Mouse (Mus musculus): ENCODE measurements around the gene Rbbp8nl. TPM values are rescaled to one million over a fixed set of nuclear protein-coding genes. Genes with fewer than 3 reads are reported as not detected.

The Rbbp8nl gene
- total and polyA plus RNA-seq, 3 experiments = not detected

DNA sequence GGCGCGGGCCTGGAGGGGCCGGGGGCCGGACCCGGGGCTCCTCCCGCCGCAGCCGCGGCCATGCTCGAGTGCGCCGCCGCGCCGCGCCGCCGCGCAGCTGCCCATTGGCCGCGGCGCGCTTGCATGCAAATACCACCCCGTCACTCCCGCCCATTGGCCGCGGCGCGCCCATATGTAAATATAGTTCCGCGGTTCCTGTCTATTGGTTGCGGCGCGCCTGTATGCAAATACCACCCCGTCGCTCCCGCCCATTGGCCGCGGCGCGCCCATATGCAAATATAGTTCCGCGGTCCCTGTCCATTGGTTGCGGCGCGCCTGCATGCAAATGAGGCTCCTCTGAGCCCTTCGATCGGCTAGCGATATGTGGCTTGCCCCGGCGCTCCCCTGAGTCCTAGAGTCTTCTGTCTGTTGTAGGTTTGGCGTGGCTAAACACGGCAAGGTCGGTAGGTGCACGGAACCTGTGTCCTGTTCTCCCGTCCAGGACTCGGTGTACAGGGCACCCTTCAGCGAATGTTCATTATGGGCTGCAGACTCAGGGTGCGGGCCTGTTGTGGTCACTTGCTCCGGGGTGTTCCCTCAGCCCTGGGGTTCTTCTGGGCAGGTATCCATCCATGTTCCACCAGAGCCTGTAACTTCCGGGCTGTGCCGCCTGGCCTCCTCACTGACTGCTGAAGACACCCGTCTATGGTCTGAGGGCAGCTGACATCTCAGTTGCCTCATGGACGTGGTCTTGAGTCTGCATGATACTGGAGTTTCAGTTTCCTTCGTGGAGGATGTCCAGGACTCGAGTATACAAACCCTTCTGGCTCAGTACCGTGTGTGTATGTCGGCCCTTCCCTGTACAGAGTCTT, 16.1 kb downstream of the Rbbp8nl start, which contains the start of gene Cables2:
TSS of gene Cables2 (minus strand) at position 103 of the 851 bp plus-strand sequence.
- H3K9ac ChIP-seq (ENCODE audit: low read depth, low read length) = peak within 1 kb of the TSS; percentile 91
- H3K36me3 ChIP-seq (ENCODE audit: control insufficient read depth, insufficient read depth, low read length) = no peaks in the 10 kb centered on the region
- H3K27me3 ChIP-seq (ENCODE audit: control insufficient read depth, insufficient read depth, low read length) = no peaks in the 10 kb centered on the region
- intact Hi-C loops (cut with DNase I) = no loop called here
- TF ChIP-seq POLR2A (IDR thresholded peaks at IDR 0.05; ENCODE audit: insufficient read depth, low read depth, low read length) = peak; percentile 25; the same call in 1 of the 2 replicates
- TF ChIP-seq EP300 (IDR thresholded peaks at IDR 0.05; ENCODE audit: insufficient read depth, low read depth, low read length) = no peak
- peak; percentile 92 to 96 for DNase-seq
- peaks cover 5% of the 10 kb centered on the region for H3K79me2 ChIP-seq (replicated peaks; ENCODE audit: control insufficient read depth, insufficient read depth, low read length)
- H3K4me3 ChIP-seq = peak within 1 kb of the TSS; percentile 71
- H3K4me1 ChIP-seq (ENCODE audit: control insufficient read depth, insufficient read depth, low read length) = peaks cover 19% of the 10 kb centered on the region
- H3K27ac ChIP-seq = peak within 1 kb of the TSS; percentile 69
- WGBS = 3% methylated on average over 65 of the region's 68 CpGs

DNA sequence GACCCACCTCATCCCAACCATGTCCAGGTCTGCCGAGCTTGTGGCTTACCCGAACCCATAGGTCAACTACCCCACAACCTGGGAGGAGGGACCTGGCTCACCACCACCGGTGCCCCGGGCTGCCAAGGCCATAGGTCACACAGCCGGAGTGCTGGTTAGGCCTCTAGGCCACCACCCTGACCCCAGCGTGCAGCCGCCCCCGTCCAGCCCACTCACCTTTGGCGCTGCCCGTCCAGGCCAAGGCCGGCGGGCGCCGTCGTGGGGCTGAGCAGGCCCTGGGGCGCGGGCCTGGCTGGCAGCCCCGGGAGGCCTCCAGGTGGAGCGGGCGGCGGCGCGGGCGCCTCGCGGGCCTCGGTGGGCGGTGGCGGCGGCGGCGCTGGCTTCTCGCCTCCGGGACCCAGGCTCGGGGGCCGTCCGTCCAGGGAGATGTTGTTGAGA, 16.8 kb downstream of the Rbbp8nl start:
- TF ChIP-seq CTCF (IDR thresholded peaks at IDR 0.05) (no peak), POLR2A (IDR thresholded peaks at IDR 0.05; ENCODE audit: insufficient read depth, low read depth, low read length) (no peak), EP300 (IDR thresholded peaks at IDR 0.05; ENCODE audit: insufficient read depth, low read depth, low read length) (no peak)
- under 1% methylated on average over 37 of the region's 37 CpGs for WGBS
- peaks cover 19% of the 10 kb centered on the region for H3K4me1 ChIP-seq (ENCODE audit: control insufficient read depth, insufficient read depth, low read length)
- H3K4me3 ChIP-seq = peak overlapping the region; percentile 71
- intact Hi-C loops (cut with DNase I) = no loop called here
- H3K9ac ChIP-seq (ENCODE audit: low read depth, low read length) = peak overlapping the region; percentile 91
- peaks cover 5% of the 10 kb centered on the region for H3K79me2 ChIP-seq (replicated peaks; ENCODE audit: control insufficient read depth, insufficient read depth, low read length)
- no peak for DNase-seq
- no peaks in the 10 kb centered on the region for H3K27me3 ChIP-seq (ENCODE audit: control insufficient read depth, insufficient read depth, low read length)
- peak overlapping the region; percentile 69 for H3K27ac ChIP-seq
- H3K36me3 ChIP-seq (ENCODE audit: control insufficient read depth, insufficient read depth, low read length) = no peaks in the 10 kb centered on the region

DNA sequence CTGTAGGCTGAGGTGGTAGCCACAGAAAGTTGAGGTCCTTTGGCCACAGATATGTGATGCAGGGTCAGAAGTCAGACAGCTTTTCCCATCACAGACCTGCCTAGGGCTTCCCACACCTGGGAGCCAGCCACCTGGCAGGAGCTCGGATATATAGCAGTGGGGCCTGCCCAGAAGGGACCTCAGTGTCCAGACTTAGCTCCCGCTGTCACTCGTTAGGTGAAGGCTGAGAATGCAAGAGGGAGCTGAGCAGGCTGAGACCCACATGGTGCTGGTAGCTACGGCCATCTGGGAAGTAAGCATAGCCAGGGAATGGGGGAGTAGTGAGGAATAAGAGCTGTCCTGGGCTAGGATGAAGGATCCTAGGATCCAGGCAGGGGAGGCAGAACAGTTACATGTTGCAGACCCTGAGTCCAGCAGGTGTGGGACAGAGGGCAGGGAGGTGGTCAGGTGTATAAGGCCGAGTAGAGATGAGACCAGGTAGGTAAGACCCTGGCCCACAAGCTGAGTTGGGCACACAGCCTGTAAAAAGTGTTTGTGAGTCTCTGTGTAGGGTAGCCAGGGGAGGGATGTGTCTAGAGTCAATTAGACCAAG, 17.8 kb downstream of the Rbbp8nl start:
- intact Hi-C loops (cut with DNase I) = no loop called here
- TF ChIP-seq EP300 (IDR thresholded peaks at IDR 0.05; ENCODE audit: insufficient read depth, low read depth, low read length) (no peak), POLR2A (IDR thresholded peaks at IDR 0.05; ENCODE audit: insufficient read depth, low read depth, low read length) (no peak), CTCF (IDR thresholded peaks at IDR 0.05) (no peak)

DNA sequence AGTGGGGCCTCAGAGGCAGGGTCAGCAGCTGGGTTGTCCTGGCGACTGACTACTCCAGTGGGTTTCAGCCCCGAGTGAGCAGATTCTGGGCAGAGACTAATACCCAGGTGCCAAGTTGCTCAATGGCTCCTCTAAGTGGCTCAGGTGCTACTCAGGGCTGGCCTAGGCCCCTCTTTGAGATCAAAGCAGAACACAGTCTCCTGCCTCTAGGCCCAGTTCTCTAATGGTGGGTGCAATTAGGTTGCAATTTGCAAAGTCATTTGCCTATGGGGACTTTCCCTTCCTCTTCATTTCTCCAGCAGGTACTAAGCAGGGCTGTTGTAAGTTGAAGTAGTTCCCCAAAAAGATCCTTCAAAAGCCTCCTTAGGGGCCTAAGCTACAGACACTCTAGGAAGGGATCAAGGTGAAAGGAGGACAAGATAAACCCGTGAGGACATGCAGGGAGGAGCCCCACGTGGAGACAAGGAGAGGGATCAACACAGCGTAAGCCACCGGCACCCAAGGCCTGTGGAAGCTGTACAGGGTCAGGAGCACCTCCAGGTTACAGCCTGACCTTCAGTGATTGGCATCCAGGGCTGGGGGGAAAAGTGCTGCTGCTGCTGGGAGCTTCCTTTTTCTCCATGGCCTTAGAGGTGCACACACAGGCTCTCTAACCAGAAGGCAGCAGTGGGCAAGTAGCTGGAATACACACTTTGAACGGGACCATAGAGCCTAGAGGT, 19.0 kb downstream of the Rbbp8nl start:
- H3K27ac ChIP-seq = no peak overlapping the region
- intact Hi-C loops (cut with DNase I) = no loop called here
- TF ChIP-seq POLR2A (IDR thresholded peaks at IDR 0.05; ENCODE audit: insufficient read depth, low read depth, low read length) = no peak
- no peak for TF ChIP-seq EP300 (IDR thresholded peaks at IDR 0.05; ENCODE audit: insufficient read depth, low read depth, low read length)
- TF ChIP-seq CTCF (IDR thresholded peaks at IDR 0.05) = no peak

More for the DNA sequence above, 17.8 kb downstream of the Rbbp8nl start:
- 65% methylated on average over 5 of the region's 5 CpGs for WGBS
- peaks cover 19% of the 10 kb centered on the region for H3K4me1 ChIP-seq (ENCODE audit: control insufficient read depth, insufficient read depth, low read length)
- H3K27me3 ChIP-seq (ENCODE audit: control insufficient read depth, insufficient read depth, low read length) = no peaks in the 10 kb centered on the region
- no peak overlapping the region for H3K27ac ChIP-seq
- no peak for DNase-seq
- H3K9ac ChIP-seq (ENCODE audit: low read depth, low read length) = 0 out of 2 replicates have a peak overlapping the region, but pooled peaks have one; percentile 3
- peaks cover 5% of the 10 kb centered on the region for H3K79me2 ChIP-seq (replicated peaks; ENCODE audit: control insufficient read depth, insufficient read depth, low read length)
- peak overlapping the region; percentile 71; the same call in 1 of the 2 replicates for H3K4me3 ChIP-seq
- no peaks in the 10 kb centered on the region for H3K36me3 ChIP-seq (ENCODE audit: control insufficient read depth, insufficient read depth, low read length)

DNA sequence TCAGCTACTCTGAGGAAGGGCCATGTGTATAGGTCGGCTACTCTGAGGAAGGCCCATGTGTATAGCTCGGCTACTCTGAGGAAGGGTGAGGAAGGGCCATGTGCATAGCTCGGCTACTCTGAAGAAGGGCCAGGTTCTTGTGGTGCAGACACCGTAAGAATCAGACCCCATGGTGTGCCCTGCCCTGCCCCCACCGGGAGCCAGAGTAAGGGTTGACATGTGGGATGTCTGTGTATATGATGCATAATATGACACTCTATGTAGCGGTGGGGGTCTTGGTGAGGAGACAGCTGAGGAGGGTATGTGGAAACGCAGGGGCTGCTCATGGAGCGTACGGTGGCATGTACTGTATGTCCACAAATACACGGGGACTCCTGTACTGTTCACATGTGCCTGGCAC, 20.4 kb downstream of the Rbbp8nl start:
- Histone ChIP-seq H3K79me2 (replicated peaks; ENCODE audit: control insufficient read depth, insufficient read depth, low read length) (peaks cover 5% of the 10 kb centered on the region), H3K9ac (ENCODE audit: low read depth, low read length) (no peak overlapping the region), H3K27me3 (ENCODE audit: control insufficient read depth, insufficient read depth, low read length) (no peaks in the 10 kb centered on the region), H3K4me1 (ENCODE audit: control insufficient read depth, insufficient read depth, low read length) (peaks cover 11% of the 10 kb centered on the region), H3K36me3 (ENCODE audit: control insufficient read depth, insufficient read depth, low read length) (no peaks in the 10 kb centered on the region), H3K4me3 (no peak overlapping the region), H3K27ac (no peak overlapping the region)
- 89% methylated on average over 10 of the region's 10 CpGs for WGBS
- no peak for DNase-seq
- intact Hi-C loops (cut with DNase I) = no loop called here
- no peak for TF ChIP-seq EP300 (IDR thresholded peaks at IDR 0.05; ENCODE audit: insufficient read depth, low read depth, low read length)
- no peak for TF ChIP-seq CTCF (IDR thresholded peaks at IDR 0.05)
- TF ChIP-seq POLR2A (IDR thresholded peaks at IDR 0.05; ENCODE audit: insufficient read depth, low read depth, low read length) = no peak

More for the DNA sequence above, 19.0 kb downstream of the Rbbp8nl start:
- Histone ChIP-seq H3K36me3 (ENCODE audit: control insufficient read depth, insufficient read depth, low read length) (no peaks in the 10 kb centered on the region), H3K4me1 (ENCODE audit: control insufficient read depth, insufficient read depth, low read length) (peaks cover 13% of the 10 kb centered on the region), H3K27me3 (ENCODE audit: control insufficient read depth, insufficient read depth, low read length) (no peaks in the 10 kb centered on the region), H3K9ac (ENCODE audit: low read depth, low read length) (no peak overlapping the region), H3K79me2 (replicated peaks; ENCODE audit: control insufficient read depth, insufficient read depth, low read length) (peaks cover 5% of the 10 kb centered on the region), H3K4me3 (no peak overlapping the region)
- no peak for DNase-seq
- 61% methylated on average over 7 of the region's 7 CpGs for WGBS
